In genomic region chr11:67428196-67428595, GRCm38 (mm10) we compare ENCODE assay signal across 9 mouse cellular contexts. TPM values are rescaled to one million over a fixed set of nuclear protein-coding genes. Genes with fewer than 3 reads are reported as not detected.
DNase-seq lines count a peak whose midpoint lies in the region; ATAC-seq and TF ChIP-seq lines count a peak whose summit lies in the region.
"Had no signal": no experiment of that assay in that cellular context is flagged by ENCODE, and none has a peak within 500 bp of the region (broad histone marks: within the 10 kb centered on the region; RNA-seq: fewer than 3 reads in every experiment).

No protein-coding gene starts in this region.

- peak; percentile 69 for DNase-seq in forebrain, embryonic 11.5 days (ENCODE audit: low spot score)
- DNase-seq in ovary, postnatal 36 days (ENCODE audit: low spot score) = peak; percentile 40
- DNase-seq in ovary, adult 18-20 months (ENCODE audit: low spot score) = no peak
- DNase-seq in cerebellum, adult 9-11 months = peak; percentile 19
- DNase-seq in intestine, embryonic 14.5 days (ENCODE audit: low spot score) = peak; percentile 69
- DNase-seq in liver, postnatal 0 days = peak; percentile 57

- no peak for ATAC-seq in forebrain, embryonic 11.5 days (replicated peaks; ENCODE audit: low FRiP score)
- no peak for ATAC-seq in forebrain, embryonic 15.5 days (replicated peaks)
- ATAC-seq in intestine, embryonic 14.5 days (replicated peaks; ENCODE audit: low FRiP score, low TSS enrichment, low read depth) = no peak
- no peak for ATAC-seq in liver, postnatal 0 days
- ATAC-seq in stomach, embryonic 16.5 days (ENCODE audit: insufficient read depth, low FRiP score) = peak; percentile 29; the same call in 1 of the 2 replicates

- H3K27ac ChIP-seq in forebrain, embryonic 11.5 days (ENCODE audit: low read depth, low read length) = no peak overlapping the region
- H3K27ac ChIP-seq in forebrain, embryonic 15.5 days (replicated peaks) = no peak overlapping the region
- no peak overlapping the region for H3K27ac ChIP-seq in intestine, embryonic 14.5 days (ENCODE audit: low read depth)
- H3K27ac ChIP-seq in liver, postnatal 0 days (ENCODE audit: low read depth) = no peak overlapping the region
- no peak overlapping the region for H3K27ac ChIP-seq in stomach, embryonic 16.5 days (ENCODE audit: low read length)
- H3K27ac ChIP-seq: neural tube, embryonic 12.5 days had no signal

- 0 out of 2 replicates have a peak, but pooled peaks cover 1% of the 10 kb centered on the region for H3K4me1 ChIP-seq in forebrain, embryonic 11.5 days (replicated peaks; ENCODE audit: control insufficient read depth, insufficient read depth, low read length)
- peaks cover 6% of the 10 kb centered on the region for H3K4me1 ChIP-seq in forebrain, embryonic 15.5 days
- H3K4me1 ChIP-seq in intestine, embryonic 14.5 days (replicated peaks; ENCODE audit: control insufficient read depth, insufficient read depth, low read length) = no peaks in the 10 kb centered on the region
- H3K4me1 ChIP-seq in liver, postnatal 0 days (ENCODE audit: insufficient read depth) = no peaks in the 10 kb centered on the region
- H3K4me1 ChIP-seq in stomach, embryonic 16.5 days (ENCODE audit: control insufficient read depth, insufficient read depth, low read length) = no peaks in the 10 kb centered on the region

- TF ChIP-seq EP300 in liver, postnatal 0 days (IDR thresholded peaks at IDR 0.05; ENCODE audit: low read depth) = no peak

- H3K4me2 ChIP-seq in forebrain, embryonic 11.5 days (ENCODE audit: low read depth, low read length, severe bottlenecking) = no peak overlapping the region
- no peak overlapping the region for H3K4me2 ChIP-seq in forebrain, embryonic 15.5 days (replicated peaks)
- no peak overlapping the region for H3K4me2 ChIP-seq in intestine, embryonic 14.5 days (ENCODE audit: low read length)
- no peak overlapping the region for H3K4me2 ChIP-seq in liver, postnatal 0 days (ENCODE audit: low read depth, low read length)
- H3K4me2 ChIP-seq in stomach, embryonic 16.5 days (ENCODE audit: low read depth, low read length) = no peak overlapping the region
- H3K4me2 ChIP-seq: neural tube, embryonic 12.5 days had no signal

- 35% methylated on average over 3 of the region's 3 CpGs for WGBS in forebrain, embryonic 11.5 days
- 35% methylated on average over 3 of the region's 3 CpGs for WGBS in forebrain, embryonic 15.5 days
- WGBS in intestine, embryonic 14.5 days = 37% methylated on average over 3 of the region's 3 CpGs
- 15% methylated on average over 3 of the region's 3 CpGs for WGBS in liver, postnatal 0 days (ENCODE audit: insufficient replicate concordance)
- WGBS in stomach, embryonic 16.5 days = 36% methylated on average over 3 of the region's 3 CpGs

- no peaks in the 10 kb centered on the region for H3K27me3 ChIP-seq in forebrain, embryonic 11.5 days (ENCODE audit: control insufficient read depth, insufficient read depth, low read length)
- no peaks in the 10 kb centered on the region for H3K27me3 ChIP-seq in forebrain, embryonic 15.5 days
- H3K27me3 ChIP-seq in intestine, embryonic 14.5 days (replicated peaks; ENCODE audit: control insufficient read depth, insufficient read depth, low read length) = no peaks in the 10 kb centered on the region
- no peaks in the 10 kb centered on the region for H3K27me3 ChIP-seq in liver, postnatal 0 days (ENCODE audit: insufficient read depth, low read length)
- no peaks in the 10 kb centered on the region for H3K27me3 ChIP-seq in stomach, embryonic 16.5 days (ENCODE audit: control insufficient read depth, insufficient read depth, low read length)
- H3K27me3 ChIP-seq: neural tube, embryonic 12.5 days had no signal

- H3K36me3 ChIP-seq in forebrain, embryonic 11.5 days (ENCODE audit: control insufficient read depth, insufficient read depth, low read length) = no peaks in the 10 kb centered on the region
- no peaks in the 10 kb centered on the region for H3K36me3 ChIP-seq in forebrain, embryonic 15.5 days
- H3K36me3 ChIP-seq in intestine, embryonic 14.5 days (ENCODE audit: control insufficient read depth, insufficient read depth, low read length) = no peaks in the 10 kb centered on the region
- no peaks in the 10 kb centered on the region for H3K36me3 ChIP-seq in liver, postnatal 0 days (replicated peaks; ENCODE audit: insufficient read depth, low read length)
- no peaks in the 10 kb centered on the region for H3K36me3 ChIP-seq in stomach, embryonic 16.5 days (ENCODE audit: control insufficient read depth, insufficient read depth, low read length)
- H3K36me3 ChIP-seq: neural tube, embryonic 12.5 days had no signal

- no peaks in the 10 kb centered on the region for H3K9me3 ChIP-seq in forebrain, embryonic 11.5 days (ENCODE audit: control insufficient read depth, low read length)
- H3K9me3 ChIP-seq in forebrain, embryonic 15.5 days = no peaks in the 10 kb centered on the region
- H3K9me3 ChIP-seq in intestine, embryonic 14.5 days (ENCODE audit: control insufficient read depth, low read length) = 0 out of 2 replicates have a peak, but pooled peaks cover 2% of the 10 kb centered on the region
- no peaks in the 10 kb centered on the region for H3K9me3 ChIP-seq in liver, postnatal 0 days (ENCODE audit: low read length)
- H3K9me3 ChIP-seq in stomach, embryonic 16.5 days (replicated peaks; ENCODE audit: control insufficient read depth, low read length) = no peaks in the 10 kb centered on the region
- H3K9me3 ChIP-seq: neural tube, embryonic 12.5 days had no signal

- no peak overlapping the region for H3K9ac ChIP-seq in forebrain, embryonic 11.5 days (ENCODE audit: low read length)
- no peak overlapping the region for H3K9ac ChIP-seq in forebrain, embryonic 15.5 days (replicated peaks)
- no peak overlapping the region for H3K9ac ChIP-seq in intestine, embryonic 14.5 days (ENCODE audit: low read length)
- no peak overlapping the region for H3K9ac ChIP-seq in liver, postnatal 0 days (replicated peaks)
- no peak overlapping the region for H3K9ac ChIP-seq in stomach, embryonic 16.5 days (ENCODE audit: low read length)
- H3K9ac ChIP-seq: neural tube, embryonic 12.5 days had no signal

- H3K4me3 ChIP-seq in forebrain, embryonic 11.5 days (ENCODE audit: low read depth, low read length) = no peak overlapping the region
- no peak overlapping the region for H3K4me3 ChIP-seq in forebrain, embryonic 15.5 days
- H3K4me3 ChIP-seq in intestine, embryonic 14.5 days (ENCODE audit: low read depth, low read length) = no peak overlapping the region
- no peak overlapping the region for H3K4me3 ChIP-seq in liver, postnatal 0 days (ENCODE audit: low read depth, low read length)
- H3K4me3 ChIP-seq in stomach, embryonic 16.5 days (replicated peaks; ENCODE audit: low read length) = no peak overlapping the region
- H3K4me3 ChIP-seq: neural tube, embryonic 12.5 days had no signal

- peak; percentile 67 for TF ChIP-seq CTCF in liver, postnatal 0 days (IDR thresholded peaks at IDR 0.05; ENCODE audit: low read depth)

RNA-seq across cellular contexts. Expression of gene Gas7, which starts 27.0 kb away (rescaled TPM):
- 3.4 and 3.6 TPM in 2 replicates for polyA plus RNA-seq in forebrain, embryonic 11.5 days (2014; fragmentation: Nextera tagmentation; extraction: Ambion mirVana)
- 56.6 and 57.8 TPM in 2 replicates for polyA plus RNA-seq in forebrain, embryonic 15.5 days (2015; fragmentation: Nextera tagmentation; extraction: Ambion mirVana)
- polyA plus RNA-seq in intestine, embryonic 14.5 days (2014; fragmentation: Nextera tagmentation; extraction: Ambion mirVana) = 8.6 and 9.1 TPM in 2 replicates
- 2.4 and 2.7 TPM in 2 replicates for polyA plus RNA-seq in liver, postnatal 0 days (2015; fragmentation: Nextera tagmentation; extraction: Ambion mirVana)
- 15.5 and 18.8 TPM in 2 replicates for polyA plus RNA-seq in stomach, embryonic 16.5 days (2015; fragmentation: Nextera tagmentation; extraction: Ambion mirVana)
